In the genomic region with DNA sequence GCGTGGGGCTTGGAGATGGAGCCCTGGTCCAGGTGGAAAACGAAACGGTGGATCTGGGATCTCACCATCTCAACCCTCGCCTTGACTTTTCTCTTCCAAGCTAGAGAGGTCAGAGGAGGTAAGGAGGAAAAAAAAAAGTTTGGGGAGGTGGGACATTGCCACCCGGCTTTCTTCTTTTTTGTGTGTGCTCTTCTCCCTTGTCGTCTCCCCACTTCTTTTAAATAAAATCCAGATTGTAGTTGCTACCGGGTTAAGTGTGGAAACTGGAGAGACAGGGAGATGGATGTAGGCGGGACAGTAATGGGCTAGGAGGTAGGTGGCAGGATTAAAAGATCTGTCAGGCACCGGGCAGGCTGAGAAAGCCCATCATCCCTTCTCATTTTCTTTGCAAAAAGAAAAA, we compare ENCODE assay signal across 9 mouse cellular contexts. TPM values are rescaled to one million over a fixed set of nuclear protein-coding genes. Genes with fewer than 3 reads are reported as not detected.
DNase-seq lines count a peak whose midpoint lies in the region; ATAC-seq and TF ChIP-seq lines count a peak whose summit lies in the region.
"Had no signal": no experiment of that assay in that cellular context is flagged by ENCODE, and none has a peak within 500 bp of the region (broad histone marks: within the 10 kb centered on the region; RNA-seq: fewer than 3 reads in every experiment).

No protein-coding gene starts in this region.

- DNase-seq in kidney, adult 2 months, result no peak
- no peak for DNase-seq in kidney, adult 8-10 months
- DNase-seq in gastrocnemius, postnatal 10 days, result no peak
- DNase-seq in left cerebral cortex, adult 18-20 months (ENCODE audit: low spot score in 2 of 2), result no peak

- no peaks in the 10 kb centered on the region for H3K9me3 ChIP-seq in embryonic facial prominence, embryonic 13.5 days
- no peaks in the 10 kb centered on the region for H3K9me3 ChIP-seq in hindbrain, embryonic 16.5 days (ENCODE audit: control insufficient read depth, low read length)
- no peaks in the 10 kb centered on the region for H3K9me3 ChIP-seq in midbrain, embryonic 16.5 days (replicated peaks; ENCODE audit: control insufficient read depth, low read length, poor library complexity, severe bottlenecking)

- no peak for TF ChIP-seq CTCF in kidney, adult 2 months (conservative IDR thresholded peaks at IDR 0.05; ENCODE audit: insufficient read depth, insufficient read length, low read depth, low read length)

- no peak for TF ChIP-seq POLR2A in kidney, adult 2 months (IDR thresholded peaks at IDR 0.05; ENCODE audit: low read depth, low read length)

- H3K27me3 ChIP-seq in kidney, adult 2 months (replicated peaks; ENCODE audit: control insufficient read depth, insufficient read depth, low read length), result 0 out of 2 replicates have a peak, but pooled peaks cover 2% of the 10 kb centered on the region
- no peaks in the 10 kb centered on the region for H3K27me3 ChIP-seq in embryonic facial prominence, embryonic 13.5 days
- no peaks in the 10 kb centered on the region for H3K27me3 ChIP-seq in hindbrain, embryonic 16.5 days (replicated peaks; ENCODE audit: control insufficient read depth, insufficient read depth, low read length)
- no peaks in the 10 kb centered on the region for H3K27me3 ChIP-seq in midbrain, embryonic 16.5 days (ENCODE audit: control insufficient read depth, insufficient read depth, low read depth, low read length)

- H3K4me1 ChIP-seq in kidney, adult 2 months (ENCODE audit: control insufficient read depth, insufficient read depth, low read length), result 0 out of 2 replicates have a peak, but pooled peaks cover 3% of the 10 kb centered on the region
- H3K4me1 ChIP-seq in embryonic facial prominence, embryonic 13.5 days, result peaks cover 7% of the 10 kb centered on the region
- peaks cover 2% of the 10 kb centered on the region; the same call in 1 of the 2 replicates for H3K4me1 ChIP-seq in hindbrain, embryonic 16.5 days (ENCODE audit: control insufficient read depth, insufficient read depth, low read depth, low read length)
- H3K4me1 ChIP-seq in midbrain, embryonic 16.5 days (ENCODE audit: control insufficient read depth, insufficient read depth, low read length), result peaks cover 8% of the 10 kb centered on the region; the same call in 1 of the 2 replicates

- H3K4me3 ChIP-seq in kidney, adult 2 months (ENCODE audit: insufficient read depth, low read depth, low read length), result peak overlapping the region; percentile 43; the same call in 1 of the 2 replicates
- H3K4me3 ChIP-seq in embryonic facial prominence, embryonic 13.5 days, result peak overlapping the region; percentile 63
- H3K4me3 ChIP-seq in hindbrain, embryonic 16.5 days (ENCODE audit: low read length), result peak overlapping the region; percentile 66
- peak overlapping the region; percentile 73 for H3K4me3 ChIP-seq in midbrain, embryonic 16.5 days (ENCODE audit: low read depth, low read length)
- H3K4me3 ChIP-seq: erythroblast, embryonic 14.5 days had no signal

- under 1% methylated on average over 9 of the region's 9 CpGs for WGBS in kidney, adult 2 months
- under 1% methylated on average over 9 of the region's 9 CpGs for WGBS in embryonic facial prominence, embryonic 13.5 days
- under 1% methylated on average over 9 of the region's 9 CpGs for WGBS in hindbrain, embryonic 16.5 days
- under 1% methylated on average over 9 of the region's 9 CpGs for WGBS in midbrain, embryonic 16.5 days

- H3K4me2 ChIP-seq in embryonic facial prominence, embryonic 13.5 days, result peak overlapping the region; percentile 88
- peak overlapping the region; percentile 86 for H3K4me2 ChIP-seq in hindbrain, embryonic 16.5 days (ENCODE audit: low read length)
- H3K4me2 ChIP-seq in midbrain, embryonic 16.5 days (ENCODE audit: low read length), result peak overlapping the region; percentile 99

- peak overlapping the region; percentile 73 for H3K9ac ChIP-seq in embryonic facial prominence, embryonic 13.5 days
- H3K9ac ChIP-seq in hindbrain, embryonic 16.5 days (ENCODE audit: low read depth, low read length), result peak overlapping the region; percentile 68
- H3K9ac ChIP-seq in midbrain, embryonic 16.5 days (ENCODE audit: low read depth, low read length), result peak overlapping the region; percentile 74

- H3K27ac ChIP-seq in kidney, adult 2 months (ENCODE audit: insufficient read depth, low read depth, low read length), result no peak overlapping the region
- peak overlapping the region; percentile 63 for H3K27ac ChIP-seq in embryonic facial prominence, embryonic 13.5 days
- peak overlapping the region; percentile 34; the same call in 1 of the 2 replicates for H3K27ac ChIP-seq in hindbrain, embryonic 16.5 days (ENCODE audit: low read depth, low read length)
- no peak overlapping the region for H3K27ac ChIP-seq in midbrain, embryonic 16.5 days (ENCODE audit: low read length)

- ATAC-seq in embryonic facial prominence, embryonic 13.5 days (ENCODE audit: insufficient number of reproducible peaks, insufficient read depth, low FRiP score, low TSS enrichment, low read depth), result no peak
- ATAC-seq in hindbrain, embryonic 16.5 days, result no peak
- ATAC-seq in midbrain, embryonic 16.5 days, result no peak
- no peak for ATAC-seq in erythroblast, adult 5-6 weeks (replicated peaks; ENCODE audit: low FRiP score, poor library complexity, severe bottlenecking)

- no peaks in the 10 kb centered on the region for H3K36me3 ChIP-seq in kidney, adult 2 months (ENCODE audit: control insufficient read depth, insufficient read depth, low read length)
- no peaks in the 10 kb centered on the region for H3K36me3 ChIP-seq in embryonic facial prominence, embryonic 13.5 days
- H3K36me3 ChIP-seq in hindbrain, embryonic 16.5 days (ENCODE audit: control insufficient read depth, insufficient read depth, low read length), result no peaks in the 10 kb centered on the region
- H3K36me3 ChIP-seq in midbrain, embryonic 16.5 days (ENCODE audit: control insufficient read depth, insufficient read depth, low read length), result no peaks in the 10 kb centered on the region

RNA-seq across cellular contexts. Expression of a gene that starts 0.5 kb away (rescaled TPM):
- polyA plus RNA-seq in kidney, adult 2 months (2012; rRNA removed), result 0.06 and 0.29 TPM in 2 replicates
- 69.1 and 83.3 TPM in 2 replicates for polyA plus RNA-seq in embryonic facial prominence, embryonic 13.5 days (2015; fragmentation: Nextera tagmentation; extraction: Ambion mirVana)
- 12.7 and 16.9 TPM in 2 replicates for polyA plus RNA-seq in hindbrain, embryonic 16.5 days (2015; fragmentation: Nextera tagmentation; extraction: Ambion mirVana)
- polyA plus RNA-seq in midbrain, embryonic 16.5 days (2015; fragmentation: Nextera tagmentation; extraction: Ambion mirVana), result 11.0 and 11.6 TPM in 2 replicates
- total RNA-seq in gastrocnemius, postnatal 10 days (2021), result 10 to 100 TPM; 47.0 to 92.3 TPM
- total RNA-seq in erythroblast, adult 5-6 weeks (2015; ENCODE audit: low replicate concordance), result not detected in 2 replicates
- total RNA-seq in erythroblast, adult 5-6 weeks (2017; ENCODE audit: low replicate concordance), result 0.26 TPM in 1 of 2 replicates, not detected in the other
- 1 to 10 TPM; 6.3 to 7.6 TPM for total RNA-seq in left cerebral cortex, adult 18-20 months (2021)
- polyA plus RNA-seq: erythroblast, embryonic 14.5 days had no signal

Comparison
In these comparisons a context has a peak if more than half of its experiments do, and no peak if none do; other contexts are left out.
1. H3K27ac ChIP-seq: peak in embryonic facial prominence, embryonic 13.5 days (single experiment) and hindbrain, embryonic 16.5 days (single experiment); none in kidney, adult 2 months (single experiment) and midbrain, embryonic 16.5 days (single experiment).
2. Peak in every context shown above with its lines, with median percentiles within 50 percentile points of each other: H3K4me3 ChIP-seq, H3K4me2 ChIP-seq and H3K9ac ChIP-seq.